Mouse (Mus musculus) mouse embryonic stem cell (cell line): ENCODE data around the gene Gm20388.

ENCODE experiments used
- in situ Hi-C, 2 experiments: fragments of 300-500 bp; cut with MboI; formaldehyde crosslinking; loops; 1 replicate in 1 of 2; 3 replicates in 1 of 2; pipeline ENCODE4 v1.14.3; 2019 to 2020; ENCODE audit warnings: low sequenced_read_pairs in 2 of 2, low pct_unique_long_range_greater_than_20kb in 1 of 2, mixed read lengths in 1 of 2; ENCODE audit not compliant: unreplicated experiment in 1 of 2

The Gm20388 gene

GRCm38 (mm10) chr8:121187491-121188364 is 1277.1 kb downstream of the Gm20388 start:
- in situ Hi-C loops, result no loop called here

DNA sequence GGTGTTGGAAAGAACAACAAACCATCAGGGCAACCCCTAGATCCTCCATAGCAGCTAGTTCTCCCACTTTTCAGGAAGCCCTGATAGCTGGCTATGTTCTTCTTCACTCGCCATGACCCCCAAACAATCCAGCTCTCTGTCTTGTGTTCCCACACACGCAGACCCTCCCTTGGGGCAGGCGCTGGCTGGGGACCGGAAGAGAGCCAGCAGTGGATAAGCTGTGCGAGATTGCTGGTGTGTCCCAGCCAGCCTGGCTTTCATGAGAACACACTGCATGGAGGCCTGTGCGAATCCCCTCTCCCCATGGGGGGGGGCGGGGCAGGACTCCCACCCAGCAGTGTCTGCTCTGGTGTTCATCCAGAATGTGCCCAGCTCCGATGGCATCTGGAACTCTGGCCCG is 1278.4 kb downstream of the Gm20388 start:
- in situ Hi-C loops, result no loop called here

- in situ Hi-C loops, result no loop called here
These were observed 1281.8 kb downstream of the Gm20388 start for GRCm38 (mm10) chr8:121192451-121192850.

DNA sequence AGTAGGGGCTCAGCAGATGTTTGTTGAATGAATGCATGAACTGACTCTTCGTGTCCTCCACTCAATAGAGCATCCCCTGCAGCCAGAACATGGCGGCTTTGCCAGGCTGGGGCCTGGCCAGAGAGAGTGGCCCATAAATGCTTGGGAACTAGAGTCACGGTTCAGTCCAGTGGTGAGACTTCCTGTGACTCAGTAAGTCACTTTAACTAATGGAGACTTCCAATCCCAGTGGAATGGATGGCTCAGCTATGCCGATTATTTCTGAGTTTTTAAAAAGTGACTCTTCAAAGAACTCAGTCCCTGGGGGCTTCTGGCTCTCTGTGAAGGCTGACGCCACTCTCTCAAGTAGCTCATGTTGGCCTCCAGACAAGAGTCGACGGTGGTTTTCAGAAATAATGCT is 1285.3 kb downstream of the Gm20388 start:
- in situ Hi-C loops, result no loop called here

- in situ Hi-C loops, result no loop called here
These were observed 1286.4 kb downstream of the Gm20388 start for GRCm38 (mm10) chr8:121196726-121197668.

- in situ Hi-C loops, result no loop called here
These were observed 1289.4 kb downstream of the Gm20388 start for GRCm38 (mm10) chr8:121200069-121200468.

GRCm38 (mm10) chr8:121200979-121201378 is 1290.3 kb downstream of the Gm20388 start:
- in situ Hi-C loops, result no loop called here

DNA sequence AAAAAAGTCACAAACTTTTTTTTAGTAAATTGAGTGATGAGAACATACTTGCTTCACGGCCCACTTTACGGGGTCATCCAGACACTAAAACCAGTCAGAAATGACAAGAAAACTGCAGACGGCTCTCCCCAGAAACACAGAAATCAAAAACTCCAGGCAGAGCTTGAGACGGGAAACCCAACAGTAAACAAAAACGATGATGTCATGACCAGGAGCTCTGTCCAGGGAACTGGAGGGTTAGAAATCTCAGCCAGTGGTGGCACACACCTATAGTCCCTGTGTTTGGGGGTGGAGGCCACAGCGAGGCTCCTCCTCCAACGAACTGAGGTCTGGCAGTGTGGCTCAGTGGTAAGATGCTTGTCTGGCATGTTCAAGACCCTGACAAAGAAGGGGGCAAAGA is 1291.0 kb downstream of the Gm20388 start:
- in situ Hi-C loops, result no loop called here

GRCm38 (mm10) chr8:121203612-121204376 is 1293.2 kb downstream of the Gm20388 start:
- in situ Hi-C loops, result no loop called here

- in situ Hi-C loops, result no loop called here
These were observed 1296.5 kb downstream of the Gm20388 start for GRCm38 (mm10) chr8:121207171-121207570.

DNA sequence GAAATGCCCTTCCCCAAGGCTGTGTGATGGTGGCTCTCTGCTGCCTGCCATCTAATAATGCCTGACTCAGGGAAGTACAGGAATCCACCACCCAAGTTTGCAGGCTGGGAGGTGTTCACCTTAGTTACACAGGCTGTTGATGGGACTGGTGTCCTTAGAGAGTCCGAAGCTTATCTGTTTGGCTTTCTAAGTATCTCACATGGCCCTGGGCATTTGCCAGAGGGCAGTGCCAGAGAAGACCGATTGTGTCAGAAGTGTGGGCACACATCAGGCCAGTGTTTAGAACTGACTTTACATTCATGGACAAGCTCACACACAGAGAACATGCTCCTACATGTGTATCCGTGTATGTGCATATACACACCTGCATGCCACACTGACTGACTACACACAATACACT is 1300.0 kb downstream of the Gm20388 start:
- in situ Hi-C loops, result loop anchor here in 1 of 2 experiments (10.0 kb wide), 1 partner anchor 304 kb away; no protein-coding TSS in a partner anchor

- in situ Hi-C loops, result loop anchor here in 1 of 2 experiments (10.0 kb wide), 1 partner anchor 302 kb away; no protein-coding TSS in a partner anchor
These were observed 1302.6 kb downstream of the Gm20388 start for GRCm38 (mm10) chr8:121213236-121213635.

DNA sequence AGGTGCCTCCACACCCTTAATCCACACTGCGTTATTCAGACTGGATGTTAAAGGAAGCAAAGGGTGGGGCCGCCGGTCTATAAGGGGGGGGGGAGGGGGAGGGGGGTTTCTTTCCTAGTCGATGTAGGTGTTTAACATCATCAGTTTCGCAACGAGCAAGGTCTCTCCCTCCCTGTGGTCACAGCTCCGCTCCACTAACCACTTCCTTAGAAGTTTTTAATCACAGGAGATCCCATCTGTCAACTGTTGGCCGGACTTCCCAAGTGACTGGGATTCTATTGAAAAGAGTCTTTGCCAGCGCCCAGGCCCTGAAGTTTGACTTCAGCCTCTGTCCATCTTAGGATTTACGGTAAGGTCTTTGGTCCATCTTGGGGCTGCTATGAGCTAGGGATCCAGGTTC is 1303.0 kb downstream of the Gm20388 start:
- in situ Hi-C loops, result loop anchor here in 1 of 2 experiments (10.0 kb wide), 1 partner anchor 301 kb away; no protein-coding TSS in a partner anchor

GRCm38 (mm10) chr8:121214975-121215374 is 1304.3 kb downstream of the Gm20388 start:
- in situ Hi-C loops, result loop anchor here (5.0 to 10.0 kb wide), 2 partner anchors 103 to 300 kb away; no protein-coding TSS in a partner anchor

DNA sequence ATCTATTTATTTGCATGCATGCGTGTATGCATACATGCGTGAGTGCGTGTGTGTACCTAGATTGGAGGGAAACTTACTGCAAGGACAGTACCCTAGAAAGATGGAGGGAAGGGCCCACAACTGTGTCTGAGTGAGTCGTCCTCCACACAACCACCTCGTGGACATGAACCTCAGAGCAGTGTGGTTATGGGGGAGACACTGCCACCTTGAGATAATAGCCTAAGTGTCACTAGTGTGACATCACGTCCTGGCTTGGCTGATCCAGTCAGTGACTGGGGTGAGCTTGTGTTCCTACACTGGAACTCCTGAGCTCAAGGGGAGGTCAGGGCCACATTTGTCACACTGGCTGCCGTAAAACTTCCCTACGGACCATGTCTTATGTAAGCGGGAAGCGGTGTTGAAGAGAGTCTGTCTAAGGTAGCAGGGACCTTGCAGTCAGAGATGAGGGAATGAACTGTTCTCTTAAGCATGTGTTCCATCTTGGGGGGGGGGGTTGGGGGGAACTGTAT is 1305.9 kb downstream of the Gm20388 start:
- in situ Hi-C loops, result loop anchor here (5.0 to 10.0 kb wide), 2 partner anchors 104 to 298 kb away; no protein-coding TSS in a partner anchor

GRCm38 (mm10) chr8:121218486-121218885 is 1307.8 kb downstream of the Gm20388 start:
- in situ Hi-C loops, result loop anchor here (5.0 to 10.0 kb wide), 2 partner anchors 106 to 296 kb away; no protein-coding TSS in a partner anchor

- in situ Hi-C loops, result no loop called here
These were observed 1309.7 kb downstream of the Gm20388 start for GRCm38 (mm10) chr8:121220103-121220899.
